Mouse (Mus musculus) lung, adult 2 months (tissue): ENCODE measurements around the gene Aoc1. TPM values are rescaled to one million over a fixed set of nuclear protein-coding genes. Genes with fewer than 3 reads are reported as not detected.

Source experiments
- DNase-seq: peaks from one replicate; pipeline ENCODE4 v3.0.0; 2022
- H3K4me1 ChIP-seq: fragments of 200-500 bp; 2 replicates; pipeline ENCODE4 v1.6.1; 2011; ENCODE audit warnings: low read length; ENCODE audit not compliant: control insufficient read depth, insufficient read depth
- H3K4me3 ChIP-seq: fragments of 200-500 bp; replicated peaks from 2 replicates; pipeline ENCODE3; 2011; ENCODE audit warnings: low read depth, mild to moderate bottlenecking, control low read depth, low read length; ENCODE audit errors: extremely low read depth
- CTCF ChIP-seq: fragments of 200-500 bp; IDR thresholded peaks from 2 replicates; pipeline ENCODE4 v1.5.1; 2011; ENCODE audit warnings: mild to moderate bottlenecking, low read length, control low read depth; ENCODE audit not compliant: insufficient read depth
- POLR2A ChIP-seq: fragments of 200-500 bp; IDR thresholded peaks from 2 replicates; pipeline ENCODE4 v1.6.1; 2011; ENCODE audit warnings: low read depth, mild to moderate bottlenecking, control low read depth, low read length, borderline replicate concordance; ENCODE audit errors: extremely low read depth
- WGBS: fragments of 180-500 bp; shearing (Covaris S2); methylation state at CpG from one replicate; pipeline ENCODE4 v1.1.7; 2018; 5-methylcytosine and 5-hydroxymethylcytosine counted together
- polyA plus RNA-seq: library from polyadenylated mRNA; depleted of rRNA; stranded (reverse); fragments of >200 nt; gene quantifications from 2 replicates; pipeline ENCODE4 v1.2.3, GENCODE M21; 2012; rRNA removed

The Aoc1 gene
- 4.8 and 8.1 TPM in 2 replicates for polyA plus RNA-seq

- no peaks in the 10 kb centered on the region for H3K4me1 ChIP-seq
- WGBS, result 67% methylated on average over 5 of the region's 5 CpGs
- no peak within 1 kb of the TSS for H3K4me3 ChIP-seq
- TF ChIP-seq CTCF (no peak), POLR2A (no peak)
- DNase-seq, result no peak
Measured at GRCm38 (mm10) chr6:48872596-48872995, at the start of gene Aoc1. Gene Aoc1, plus strand, starts transcription at chr6:48872896.

- WGBS, result 48% methylated on average over 7 of the region's 7 CpGs
- DNase-seq, result no peak
- H3K4me1 ChIP-seq, result peaks cover 7% of the 10 kb centered on the region
- H3K4me3 ChIP-seq, result no peak overlapping the region
- TF ChIP-seq CTCF, result no peak
- no peak for TF ChIP-seq POLR2A
Measured at GRCm38 (mm10) chr6:48825016-48825415, 47.7 kb upstream of the Aoc1 start.

- TF ChIP-seq CTCF (no peak), POLR2A (no peak)
- peaks cover 13% of the 10 kb centered on the region for H3K4me1 ChIP-seq
- DNase-seq, result no peak
- WGBS, result 29% methylated on average over 1 of the region's 1 CpGs
- no peak overlapping the region for H3K4me3 ChIP-seq
Measured at GRCm38 (mm10) chr6:48828976-48829375, 43.7 kb upstream of the Aoc1 start.

- no peak for TF ChIP-seq POLR2A
- TF ChIP-seq CTCF, result no peak
- no peak overlapping the region for H3K4me3 ChIP-seq
- peaks cover 11% of the 10 kb centered on the region for H3K4me1 ChIP-seq
- no peak for DNase-seq
Measured at GRCm38 (mm10) chr6:48829651-48830050, 43.0 kb upstream of the Aoc1 start.

GRCm38 (mm10) chr6:48830241-48830640, 42.5 kb upstream of the Aoc1 start:
- peaks cover 11% of the 10 kb centered on the region for H3K4me1 ChIP-seq
- WGBS, result 3% methylated on average over 1 of the region's 1 CpGs
- DNase-seq, result no peak
- H3K4me3 ChIP-seq, result no peak overlapping the region
- TF ChIP-seq CTCF (no peak), POLR2A (no peak)

- peaks cover 11% of the 10 kb centered on the region for H3K4me1 ChIP-seq
- no peak for DNase-seq
- TF ChIP-seq POLR2A, result no peak
- TF ChIP-seq CTCF, result no peak
- 72% methylated on average over 5 of the region's 5 CpGs for WGBS
- no peak overlapping the region for H3K4me3 ChIP-seq
Measured at GRCm38 (mm10) chr6:48831141-48831540, 41.6 kb upstream of the Aoc1 start.

- TF ChIP-seq POLR2A (no peak; the same call in 1 of the 2 replicates), CTCF (no peak)
- no peak for DNase-seq
- Histone ChIP-seq H3K4me3 (no peak overlapping the region), H3K4me1 (peaks cover 11% of the 10 kb centered on the region)
- WGBS, result 87% methylated on average over 1 of the region's 1 CpGs
Measured at GRCm38 (mm10) chr6:48832426-48832825, 40.3 kb upstream of the Aoc1 start.

- TF ChIP-seq CTCF (no peak), POLR2A (no peak)
- H3K4me1 ChIP-seq, result peaks cover 13% of the 10 kb centered on the region
- H3K4me3 ChIP-seq, result no peak overlapping the region
- 95% methylated on average over 4 of the region's 4 CpGs for WGBS
- DNase-seq, result no peak
Measured at GRCm38 (mm10) chr6:48833515-48833914, 39.2 kb upstream of the Aoc1 start.

- peaks cover 11% of the 10 kb centered on the region for H3K4me1 ChIP-seq
- 83% methylated on average over 5 of the region's 5 CpGs for WGBS
- DNase-seq, result no peak
- TF ChIP-seq POLR2A (no peak), CTCF (no peak)
- no peak overlapping the region for H3K4me3 ChIP-seq
Measured at GRCm38 (mm10) chr6:48835241-48835640, 37.5 kb upstream of the Aoc1 start.

GRCm38 (mm10) chr6:48836146-48836545, 36.5 kb upstream of the Aoc1 start:
- Histone ChIP-seq H3K4me1 (peaks cover 5% of the 10 kb centered on the region; the same call in 1 of the 2 replicates), H3K4me3 (no peak overlapping the region)
- no peak for DNase-seq
- 83% methylated on average over 5 of the region's 5 CpGs for WGBS
- TF ChIP-seq CTCF (no peak), POLR2A (no peak)
